Mouse (Mus musculus) WW6 (cell line): ENCODE measurements at regions not wholly inside any gene's neighbourhood (a gene's known extent, or its start where the extent isn't known, plus 50 kb on each side); places are given as distances from the start of the nearest gene placed in this dataset.
"Not testable (repeated sequence)": the region's sequence is repeated elsewhere in the genome, so short reads cannot be mapped to it uniquely, and the experiment has no call there.

ENCODE experiments used
- DNase-seq: peaks from one replicate; pipeline ENCODE4 v3.0.0-alpha.2; 2013; ENCODE audit warnings: low read depth, low spot score

- DNase-seq = no peak
Measured at GRCm38 (mm10) chr9:43520931-43521330, 210.3 kb downstream of the Trim29 start.

- DNase-seq = no peak
Measured at GRCm38 (mm10) chr9:43524947-43525565, 214.4 kb downstream of the Trim29 start.

- no peak for DNase-seq
Measured at GRCm38 (mm10) chr9:43532187-43532586, 211.6 kb upstream of the Nectin1 start.

- DNase-seq = no peak
Measured at GRCm38 (mm10) chr9:43535967-43536366, 207.8 kb upstream of the Nectin1 start.

- no peak for DNase-seq
Measured at GRCm38 (mm10) chr9:43537121-43537520, 206.7 kb upstream of the Nectin1 start.

GRCm38 (mm10) chr9:43540131-43540530 lies 203.7 kb upstream of the Nectin1 start:
- DNase-seq = no peak

- no peak for DNase-seq
Measured at GRCm38 (mm10) chr9:43541234-43541633, 202.6 kb upstream of the Nectin1 start.

GRCm38 (mm10) chr9:43542077-43542654 lies 201.6 kb upstream of the Nectin1 start:
- DNase-seq = no peak

- DNase-seq = no peak
Measured at GRCm38 (mm10) chr9:43545081-43545565, 198.7 kb upstream of the Nectin1 start.

- no peak for DNase-seq
Measured at GRCm38 (mm10) chr9:43548883-43549282, 194.9 kb upstream of the Nectin1 start.

GRCm38 (mm10) chr9:43549293-43549692 lies 194.5 kb upstream of the Nectin1 start:
- DNase-seq = no peak

- DNase-seq = not testable (repeated sequence)
Measured at GRCm38 (mm10) chr9:43552758-43553157, 191.0 kb upstream of the Nectin1 start.

GRCm38 (mm10) chr9:43562016-43562415 lies 181.8 kb upstream of the Nectin1 start:
- no peak for DNase-seq

- DNase-seq = no peak
Measured at GRCm38 (mm10) chr9:43564239-43564906, 179.4 kb upstream of the Nectin1 start.

- DNase-seq = no peak
Measured at GRCm38 (mm10) chr9:43568851-43569250, 174.9 kb upstream of the Nectin1 start.

GRCm38 (mm10) chr9:43571086-43571485 lies 172.7 kb upstream of the Nectin1 start:
- DNase-seq = no peak

- no peak for DNase-seq
Measured at GRCm38 (mm10) chr9:43575659-43576058, 168.1 kb upstream of the Nectin1 start.

GRCm38 (mm10) chr9:43580653-43581052 lies 163.1 kb upstream of the Nectin1 start:
- no peak for DNase-seq

- no peak for DNase-seq
Measured at GRCm38 (mm10) chr9:43585616-43586015, 158.2 kb upstream of the Nectin1 start.

GRCm38 (mm10) chr9:43593236-43593635 lies 150.5 kb upstream of the Nectin1 start:
- DNase-seq = no peak

GRCm38 (mm10) chr9:43594814-43595213 lies 149.0 kb upstream of the Nectin1 start:
- DNase-seq = no peak

GRCm38 (mm10) chr9:43595461-43595860 lies 148.3 kb upstream of the Nectin1 start:
- DNase-seq = no peak

GRCm38 (mm10) chr9:43600396-43600795 lies 143.4 kb upstream of the Nectin1 start:
- no peak for DNase-seq
